Mouse (Mus musculus) lung, embryonic 15.5 days (tissue): ENCODE results near the gene Brca2. TPM values are rescaled to one million over a fixed set of nuclear protein-coding genes. Genes with fewer than 3 reads are reported as not detected.

ENCODE experiments used
- ATAC-seq: fragments of 200-750 bp; cut with Nextera tagmentation; 2 replicates; pipeline ENCODE4 v1.8.0; 2017; ENCODE audit warnings: moderate number of reproducible peaks, borderline replicate concordance; ENCODE audit not compliant: low FRiP score, low TSS enrichment; ENCODE audit errors: extremely low read depth
- H3K27ac ChIP-seq: fragments of 300-500 bp; sonication (generic); 2 replicates; pipeline ENCODE4 v1.5.1; 2015; ENCODE audit warnings: moderate library complexity, mild to moderate bottlenecking, inconsistent platforms
- H3K27me3 ChIP-seq: fragments of 300-500 bp; sonication (generic); 2 replicates; pipeline ENCODE4 v1.6.1; 2015; ENCODE audit warnings: inconsistent platforms
- H3K36me3 ChIP-seq: fragments of 300-500 bp; sonication (generic); 2 replicates; pipeline ENCODE4 v1.6.1; 2015; ENCODE audit warnings: inconsistent platforms
- H3K4me1 ChIP-seq: fragments of 300-500 bp; sonication (generic); 2 replicates; pipeline ENCODE4 v1.6.1; 2015; ENCODE audit warnings: inconsistent platforms
- H3K4me2 ChIP-seq: fragments of 300-500 bp; sonication (generic); 2 replicates; pipeline ENCODE4 v1.6.1; 2015; ENCODE audit warnings: inconsistent platforms, mild to moderate bottlenecking, moderate library complexity
- H3K4me3 ChIP-seq: fragments of 300-500 bp; sonication (generic); 2 replicates; pipeline ENCODE4 v1.5.1; 2015; ENCODE audit warnings: mild to moderate bottlenecking, inconsistent platforms
- H3K9ac ChIP-seq: fragments of 300-500 bp; sonication (generic); 2 replicates; pipeline ENCODE4 v1.6.1; 2015; ENCODE audit warnings: inconsistent platforms
- H3K9me3 ChIP-seq: fragments of 300-500 bp; sonication (generic); 2 replicates; pipeline ENCODE4 v1.6.1; 2016; ENCODE audit warnings: inconsistent platforms
- WGBS: fragments of 180-500 bp; shearing (Covaris S2); methylation state at CpG from one replicate; pipeline ENCODE4 v1.1.7; 2015; 5-methylcytosine and 5-hydroxymethylcytosine counted together
- polyA plus RNA-seq: library from polyadenylated mRNA; unstranded; fragments of >200 nt; fragmentation: Nextera tagmentation; extraction: Ambion mirVana; gene quantifications from 2 replicates; pipeline ENCODE4 v1.2.1, GENCODE M21; 2015

Gene Brca2
- polyA plus RNA-seq, 1 experiment from 2014 or later: 29.2 TPM

DNA sequence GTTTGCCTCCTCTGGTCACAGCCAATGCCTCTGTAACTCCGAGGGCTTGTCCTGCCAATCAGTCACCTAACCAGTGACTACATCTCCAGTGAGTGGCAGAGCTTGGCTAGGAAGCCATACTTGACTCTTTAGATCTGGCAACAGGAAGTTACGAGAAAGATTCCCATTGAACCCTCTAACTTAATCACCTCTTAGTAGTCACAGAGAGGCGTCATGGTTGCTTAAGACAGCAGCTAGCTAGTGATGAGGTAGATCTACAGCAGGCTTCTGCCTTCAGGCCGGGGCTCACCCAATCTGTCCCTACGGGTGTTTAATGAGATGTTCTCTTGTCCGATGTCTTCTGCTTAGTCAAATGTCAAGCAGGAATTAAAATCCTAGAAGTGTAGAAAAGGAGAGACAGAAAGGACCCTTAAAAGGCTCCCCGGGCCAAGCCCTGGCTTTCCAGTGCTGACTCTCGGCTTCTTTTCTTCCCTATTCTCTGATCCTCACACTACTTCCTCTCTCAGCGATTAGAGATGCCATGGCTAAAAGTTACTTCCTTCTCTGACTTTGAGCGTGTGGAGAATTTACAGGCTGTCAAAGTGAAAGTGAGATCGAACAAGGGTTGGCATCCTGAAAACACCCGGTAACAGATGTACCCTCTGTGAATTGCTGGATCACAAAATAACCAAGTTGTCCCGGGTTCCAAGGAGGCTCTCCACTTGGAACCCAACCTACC is 69.9 kb downstream of the Brca2 start:
- H3K4me3 ChIP-seq: peak overlapping the region; percentile 91; the same call in 1 of the 2 replicates
- H3K9me3 ChIP-seq: no peaks in the 10 kb centered on the region
- H3K36me3 ChIP-seq: no peaks in the 10 kb centered on the region
- peaks cover 10% of the 10 kb centered on the region for H3K4me1 ChIP-seq
- 72% methylated on average over 13 of the region's 13 CpGs for WGBS
- peak overlapping the region; percentile 98 for H3K4me2 ChIP-seq
- peaks cover 21% of the 10 kb centered on the region; the same call in 1 of the 2 replicates for H3K27me3 ChIP-seq
- no peak for ATAC-seq
- H3K27ac ChIP-seq: no peak overlapping the region
- H3K9ac ChIP-seq: no peak overlapping the region

DNA sequence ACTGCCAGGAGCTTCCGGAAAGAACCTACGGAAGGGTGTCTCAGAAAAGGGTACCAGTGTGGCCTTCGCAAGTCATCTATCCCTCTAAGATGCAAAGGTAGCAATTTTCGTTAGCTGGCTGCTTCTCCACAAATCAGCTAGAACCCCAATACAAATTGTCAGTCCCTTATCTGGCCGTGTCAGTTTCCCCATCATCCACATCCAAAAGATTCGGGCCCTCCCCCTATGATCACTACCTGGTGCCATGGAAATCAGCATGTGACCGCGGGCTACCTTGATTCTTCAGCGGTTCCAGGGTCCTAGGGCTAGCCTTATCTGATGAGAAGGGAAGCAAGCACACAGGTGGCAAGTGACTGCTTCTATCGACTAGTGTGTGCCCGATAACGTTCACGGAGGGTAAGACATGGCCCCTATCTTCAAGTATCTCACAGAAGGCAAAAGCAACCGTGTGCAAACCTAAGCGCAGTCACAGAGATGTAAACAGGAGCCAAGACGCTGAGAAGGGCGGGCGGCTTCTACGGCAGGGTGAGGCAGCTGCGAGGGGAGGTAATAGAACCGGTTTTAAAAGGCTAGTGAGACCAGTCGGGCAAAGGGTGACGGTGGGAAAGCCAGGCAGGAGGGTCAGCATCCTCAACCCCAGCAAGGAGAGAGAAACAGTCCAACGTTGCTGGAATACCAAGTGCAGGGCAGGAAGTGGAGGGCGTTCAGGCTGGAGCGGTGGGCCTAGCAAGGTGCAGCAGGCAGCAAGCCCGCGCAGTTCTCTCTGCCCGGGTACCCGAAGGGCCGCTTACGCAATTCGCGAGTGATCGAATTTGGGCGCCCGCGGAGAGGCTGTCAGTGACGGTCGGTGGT is 70.7 kb downstream of the Brca2 start:
- Histone ChIP-seq H3K27ac (no peak overlapping the region; the same call in 1 of the 2 replicates), H3K4me1 (peaks cover 10% of the 10 kb centered on the region), H3K36me3 (no peaks in the 10 kb centered on the region), H3K27me3 (peaks cover 21% of the 10 kb centered on the region; the same call in 1 of the 2 replicates), H3K4me2 (peak overlapping the region; percentile 98), H3K9ac (peak overlapping the region; percentile 69), H3K4me3 (peak overlapping the region; percentile 91), H3K9me3 (no peaks in the 10 kb centered on the region)
- ATAC-seq: peak; percentile 28; the same call in 1 of the 2 replicates
- WGBS: 10% methylated on average over 39 of the region's 40 CpGs

DNA sequence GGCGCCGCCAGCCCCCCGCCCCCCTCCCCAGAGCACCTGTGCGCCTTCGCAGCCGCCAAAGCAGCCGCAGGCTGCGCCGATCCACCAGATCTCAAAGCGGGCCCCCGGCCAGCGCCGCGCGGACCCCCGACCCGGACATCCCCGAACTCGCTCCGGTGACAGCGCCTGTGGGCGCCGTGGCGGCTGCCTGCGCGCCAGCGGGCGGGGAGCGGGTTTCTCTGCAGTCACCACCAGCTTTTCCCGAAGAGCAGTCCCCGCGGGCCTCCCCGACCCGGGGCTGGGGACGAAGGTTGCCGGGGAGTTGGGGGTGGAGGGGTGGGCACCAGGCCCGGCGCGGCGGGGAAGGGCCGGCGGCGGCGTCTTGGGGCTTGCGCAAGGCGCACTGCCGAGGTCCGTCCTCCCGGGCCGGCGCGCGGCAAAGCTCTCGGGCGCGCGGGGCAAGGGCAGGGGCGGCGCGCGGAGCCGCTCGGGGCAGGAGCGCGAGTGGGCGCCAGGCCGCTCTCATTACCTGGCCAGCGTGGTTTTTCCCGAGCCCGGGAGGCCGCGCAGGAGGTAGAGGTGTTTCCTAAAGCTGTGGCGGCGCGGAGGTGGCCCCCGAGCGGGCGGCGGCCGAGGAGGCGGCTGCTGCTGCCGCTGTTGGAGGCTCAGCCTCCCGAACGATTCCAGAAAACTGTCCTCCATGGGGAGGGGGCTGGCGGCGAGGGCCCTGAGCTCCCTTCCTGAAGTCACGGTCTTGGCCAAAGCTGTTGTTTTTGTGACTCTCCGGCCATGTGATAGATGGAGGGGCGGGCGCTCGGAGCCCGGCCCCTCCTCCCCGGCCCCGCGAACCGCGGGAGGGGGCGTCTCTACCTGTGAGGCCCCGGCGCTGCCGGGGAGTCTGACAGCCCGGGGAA is 71.6 kb downstream of the Brca2 start:
- ATAC-seq: peak; percentile 77
- Histone ChIP-seq H3K36me3 (no peaks in the 10 kb centered on the region), H3K27me3 (peaks cover 21% of the 10 kb centered on the region; the same call in 1 of the 2 replicates), H3K4me3 (peak overlapping the region; percentile 91), H3K27ac (no peak overlapping the region), H3K4me2 (peak overlapping the region; percentile 98), H3K9me3 (no peaks in the 10 kb centered on the region), H3K9ac (peak overlapping the region; percentile 69), H3K4me1 (peaks cover 12% of the 10 kb centered on the region)
- WGBS: under 1% methylated on average over 88 of the region's 102 CpGs

DNA sequence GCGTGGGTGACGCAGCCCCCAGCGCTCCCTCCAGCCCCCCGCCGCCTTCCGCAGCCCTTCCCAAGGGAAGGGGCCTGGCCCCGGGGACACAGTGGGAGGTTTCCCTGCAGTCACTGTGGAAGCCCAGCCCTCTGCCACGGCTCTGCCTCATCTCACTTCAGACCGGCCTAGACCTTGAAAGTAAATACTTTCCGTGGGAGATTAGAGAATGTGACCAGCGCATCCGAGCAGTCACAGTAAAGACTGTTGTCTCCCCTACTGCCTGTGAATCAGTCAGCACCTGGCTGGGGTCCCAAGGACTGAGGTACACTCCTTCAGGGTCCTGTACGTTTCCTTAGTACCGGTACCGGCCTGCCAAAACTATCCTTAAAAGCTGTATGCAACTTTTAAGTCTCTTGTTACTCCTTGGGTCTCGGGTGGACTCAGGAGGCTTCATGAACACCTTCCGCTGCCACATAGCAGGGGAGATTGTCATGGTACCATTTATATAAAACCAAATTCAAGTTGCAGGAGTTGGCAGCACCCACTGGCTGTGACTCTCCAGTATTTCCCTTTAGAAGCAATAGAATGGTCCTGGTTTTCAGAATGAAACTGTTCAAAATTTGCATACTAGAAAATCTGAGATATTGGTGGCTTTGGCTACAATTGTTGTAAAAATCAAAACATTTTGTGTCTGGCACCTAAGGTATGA is 72.4 kb downstream of the Brca2 start:
- Histone ChIP-seq H3K36me3 (no peaks in the 10 kb centered on the region), H3K9me3 (no peaks in the 10 kb centered on the region), H3K9ac (peak overlapping the region; percentile 69), H3K27me3 (peaks cover 21% of the 10 kb centered on the region; the same call in 1 of the 2 replicates), H3K4me3 (peak overlapping the region; percentile 91), H3K4me1 (peaks cover 18% of the 10 kb centered on the region), H3K27ac (no peak overlapping the region), H3K4me2 (peak overlapping the region; percentile 98)
- 7% methylated on average over 15 of the region's 17 CpGs for WGBS
- peak; percentile 64 for ATAC-seq

- H3K27ac ChIP-seq: no peak overlapping the region
- ATAC-seq: no peak
- H3K9ac ChIP-seq: no peak overlapping the region
- H3K27me3 ChIP-seq: peaks cover 21% of the 10 kb centered on the region; the same call in 1 of the 2 replicates
- H3K4me2 ChIP-seq: no peak overlapping the region
- H3K4me3 ChIP-seq: no peak overlapping the region
- H3K9me3 ChIP-seq: no peaks in the 10 kb centered on the region
- 42% methylated on average over 11 of the region's 11 CpGs for WGBS
- H3K36me3 ChIP-seq: no peaks in the 10 kb centered on the region
- H3K4me1 ChIP-seq: peaks cover 22% of the 10 kb centered on the region
Observed at GRCm38 (mm10) chr5:150595366-150596016, 73.1 kb downstream of the Brca2 start.

- Histone ChIP-seq H3K4me2 (no peak within 1 kb of the TSS), H3K4me1 (peaks cover 22% of the 10 kb centered on the region), H3K27ac (no peak within 1 kb of the TSS), H3K27me3 (peaks cover 21% of the 10 kb centered on the region; the same call in 1 of the 2 replicates), H3K4me3 (no peak within 1 kb of the TSS), H3K9me3 (no peaks in the 10 kb centered on the region), H3K36me3 (no peaks in the 10 kb centered on the region), H3K9ac (no peak within 1 kb of the TSS)
- ATAC-seq: no peak
- WGBS: 72% methylated on average over 7 of the region's 7 CpGs
Observed at GRCm38 (mm10) chr5:150597088-150597487, 74.7 kb downstream of the Brca2 start, which contains the start of gene N4bp2l1. N4bp2l1 (minus strand) TSS chr5:150597188.

DNA sequence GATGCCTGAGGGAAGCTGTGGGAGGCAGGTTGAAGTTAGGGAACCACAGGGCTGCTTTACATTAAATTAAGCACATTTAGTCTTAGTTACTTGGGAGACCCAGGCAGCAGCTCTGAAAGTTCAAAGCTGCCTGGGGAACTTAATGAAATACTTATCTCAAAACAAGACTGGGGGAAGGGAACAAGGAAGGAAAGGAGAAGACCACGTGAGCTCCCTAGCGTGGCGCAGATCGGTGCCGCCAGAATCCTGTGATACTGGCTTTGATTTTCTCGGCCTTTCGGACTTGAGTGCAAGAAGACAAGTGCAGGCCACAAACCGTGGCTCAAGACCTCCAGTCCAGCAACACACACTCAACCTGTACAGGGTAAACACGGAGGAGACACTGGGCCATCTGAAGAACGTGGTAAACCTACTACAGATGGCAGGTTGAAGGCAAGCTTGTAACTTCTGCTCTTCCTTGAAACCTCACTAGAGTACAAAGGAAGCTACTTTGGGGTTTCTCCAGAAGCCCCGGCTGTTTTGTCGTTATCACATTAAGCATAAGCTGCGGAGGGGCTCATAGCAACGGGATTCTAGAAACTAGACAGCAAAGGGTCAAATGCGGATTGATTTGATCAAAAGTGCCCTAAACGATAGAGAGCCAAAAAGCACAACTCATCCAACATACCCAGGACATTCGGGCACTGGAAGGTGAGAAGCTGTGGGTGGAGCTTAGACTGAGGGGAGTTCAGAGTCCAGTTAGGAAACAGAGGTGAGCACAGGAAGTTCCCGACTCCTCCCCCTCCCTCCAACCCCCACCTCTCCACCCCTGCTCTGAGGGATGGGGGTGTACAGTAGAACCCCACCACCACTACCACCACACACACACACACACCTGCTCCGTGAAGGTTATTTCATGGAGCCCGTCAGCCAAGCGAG is 76.0 kb downstream of the Brca2 start:
- H3K9ac ChIP-seq: no peak overlapping the region
- H3K4me1 ChIP-seq: peaks cover 17% of the 10 kb centered on the region
- H3K27ac ChIP-seq: no peak overlapping the region
- peaks cover 13% of the 10 kb centered on the region; the same call in 1 of the 2 replicates for H3K27me3 ChIP-seq
- no peak for ATAC-seq
- H3K9me3 ChIP-seq: no peaks in the 10 kb centered on the region
- no peak overlapping the region for H3K4me3 ChIP-seq
- H3K36me3 ChIP-seq: no peaks in the 10 kb centered on the region
- WGBS: 53% methylated on average over 21 of the region's 21 CpGs
- no peak overlapping the region for H3K4me2 ChIP-seq

GRCm38 (mm10) chr5:150599301-150600294 is 77.2 kb downstream of the Brca2 start:
- H3K27me3 ChIP-seq: peaks cover 10% of the 10 kb centered on the region; the same call in 1 of the 2 replicates
- H3K9ac ChIP-seq: no peak overlapping the region
- ATAC-seq: no peak; the same call in 1 of the 2 replicates
- no peak overlapping the region for H3K27ac ChIP-seq
- H3K4me3 ChIP-seq: no peak overlapping the region
- H3K4me1 ChIP-seq: peaks cover 16% of the 10 kb centered on the region; the same call in 1 of the 2 replicates
- no peaks in the 10 kb centered on the region for H3K9me3 ChIP-seq
- H3K36me3 ChIP-seq: no peaks in the 10 kb centered on the region
- WGBS: 52% methylated on average over 13 of the region's 13 CpGs
- no peak overlapping the region; the same call in 1 of the 2 replicates for H3K4me2 ChIP-seq
